Mouse (Mus musculus): Measurements from ENCODE around the gene Ube2d3.
"Not testable (repeated sequence)": the region's sequence is repeated elsewhere in the genome, so short reads cannot be mapped to it uniquely, and the experiment has no call there.

Ube2d3 gene

DNA sequence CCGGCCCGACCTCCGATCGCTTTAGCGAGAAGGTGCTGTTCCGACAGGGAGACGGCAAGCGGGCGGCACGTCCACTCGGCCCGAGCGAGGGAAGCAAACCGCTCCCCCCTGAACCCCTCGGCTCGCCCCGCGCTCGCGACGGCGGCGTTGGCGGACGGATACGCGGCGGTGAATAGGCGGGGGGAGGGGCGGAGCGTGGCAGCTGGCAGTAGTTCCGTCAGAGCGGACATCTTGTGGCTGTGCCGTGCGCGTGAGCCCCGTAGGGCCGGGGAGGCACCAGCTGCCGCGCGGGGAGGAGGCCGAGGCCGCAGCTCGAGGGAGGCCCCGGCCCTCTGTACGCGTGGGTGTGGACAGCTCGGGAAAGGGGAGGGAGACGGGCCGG is 573 bp downstream of the Ube2d3 start:
- peak; percentile 72 for DNase-seq (ENCODE audit: low read depth, low spot score)

- DNase-seq (ENCODE audit: low read depth, low spot score): peak; percentile 62
Observed at GRCm38 (mm10) chr3:135438913-135439531, 1.1 kb downstream of the Ube2d3 start.

- DNase-seq (ENCODE audit: low read depth, low spot score): no peak
Observed at GRCm38 (mm10) chr3:135439651-135440050, 1.7 kb downstream of the Ube2d3 start.

GRCm38 (mm10) chr3:135440221-135440620 is 2.3 kb downstream of the Ube2d3 start:
- DNase-seq (ENCODE audit: low read depth, low spot score): peak; percentile 64

DNA sequence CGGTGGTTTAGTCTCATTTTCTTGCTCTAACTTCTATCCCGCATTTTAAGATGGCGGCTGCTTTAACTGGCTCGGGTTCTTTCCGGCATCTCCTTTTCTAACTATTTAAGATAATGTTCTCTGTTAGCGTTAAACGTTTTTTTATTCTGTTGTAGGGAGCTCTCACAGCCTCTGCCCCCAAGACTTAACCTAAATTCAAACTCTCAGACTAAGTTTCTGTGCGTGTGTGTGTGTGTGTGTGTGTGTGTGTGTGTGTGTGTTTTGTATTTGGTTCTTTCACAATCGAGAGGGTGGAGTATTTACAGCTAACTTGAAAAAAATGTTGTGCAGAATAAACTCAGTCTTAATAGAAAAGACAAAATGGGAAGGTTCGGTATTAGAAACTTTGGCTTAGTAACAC is 2.7 kb downstream of the Ube2d3 start:
- no peak for DNase-seq (ENCODE audit: low read depth, low spot score)

DNA sequence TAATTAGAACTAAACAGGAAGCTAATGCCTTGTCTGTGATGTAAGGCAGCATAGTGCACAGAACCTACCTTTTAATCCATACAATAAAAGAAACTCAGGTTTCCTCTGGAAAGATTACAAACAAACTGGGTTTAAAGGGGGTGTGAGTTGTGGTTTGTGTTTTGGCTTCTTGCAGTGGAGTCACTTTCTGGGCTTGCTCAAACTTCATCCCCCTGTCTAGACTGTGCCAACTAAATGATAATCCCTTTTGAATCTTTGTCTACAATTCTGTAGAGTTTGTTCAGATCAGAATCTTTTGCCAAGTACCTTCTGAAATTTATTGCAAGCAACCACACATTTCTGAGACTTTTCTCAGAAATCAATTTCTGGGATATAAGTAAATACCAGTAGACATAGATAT is 7.0 kb downstream of the Ube2d3 start:
- no peak for DNase-seq (ENCODE audit: low read depth, low spot score)

- DNase-seq (ENCODE audit: low read depth, low spot score): no peak
Observed at GRCm38 (mm10) chr3:135458981-135459380, 21.0 kb downstream of the Ube2d3 start.

- no peak for DNase-seq (ENCODE audit: low read depth, low spot score)
Observed at GRCm38 (mm10) chr3:135468402-135468801, 30.5 kb downstream of the Ube2d3 start.

DNA sequence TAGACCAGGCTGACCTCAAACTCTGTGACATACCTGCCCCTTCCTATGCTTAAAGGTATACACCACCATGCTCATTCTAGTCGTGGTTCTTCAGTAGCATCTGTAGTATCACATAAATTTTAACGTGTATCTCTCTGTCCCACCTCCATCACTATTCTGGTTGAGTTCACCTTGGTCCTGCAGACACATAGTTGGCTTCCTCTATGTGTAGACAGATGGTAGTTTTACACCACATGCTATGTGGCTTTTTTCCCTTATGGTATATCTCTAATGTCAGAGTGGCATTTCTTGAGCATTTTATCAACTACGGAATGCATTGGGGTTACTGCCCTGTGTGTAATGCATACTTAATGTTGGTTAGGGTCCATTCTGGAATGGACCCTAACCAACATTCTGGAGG is 31.2 kb downstream of the Ube2d3 start:
- DNase-seq (ENCODE audit: low read depth, low spot score): no peak

DNA sequence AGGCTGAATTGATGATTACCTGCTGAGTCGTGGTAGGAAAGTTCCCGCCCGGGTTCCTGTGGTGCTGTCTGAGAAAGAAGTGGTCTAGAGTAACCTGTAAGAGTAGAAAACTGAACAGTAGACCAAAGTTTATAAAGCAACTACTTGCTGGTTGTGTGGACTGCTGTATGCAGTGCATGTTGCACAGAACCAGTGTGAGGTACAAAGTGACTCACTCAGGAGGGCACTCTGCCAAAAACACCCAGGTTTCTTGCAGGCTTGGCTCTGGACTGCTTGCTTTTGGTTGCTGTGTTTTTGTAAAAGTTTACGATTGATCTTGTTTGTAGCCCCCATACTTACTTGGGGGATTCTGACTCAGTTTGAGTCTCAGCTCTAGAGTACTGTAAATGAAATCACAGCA is 32.0 kb downstream of the Ube2d3 start:
- DNase-seq (ENCODE audit: low read depth, low spot score): no peak

DNA sequence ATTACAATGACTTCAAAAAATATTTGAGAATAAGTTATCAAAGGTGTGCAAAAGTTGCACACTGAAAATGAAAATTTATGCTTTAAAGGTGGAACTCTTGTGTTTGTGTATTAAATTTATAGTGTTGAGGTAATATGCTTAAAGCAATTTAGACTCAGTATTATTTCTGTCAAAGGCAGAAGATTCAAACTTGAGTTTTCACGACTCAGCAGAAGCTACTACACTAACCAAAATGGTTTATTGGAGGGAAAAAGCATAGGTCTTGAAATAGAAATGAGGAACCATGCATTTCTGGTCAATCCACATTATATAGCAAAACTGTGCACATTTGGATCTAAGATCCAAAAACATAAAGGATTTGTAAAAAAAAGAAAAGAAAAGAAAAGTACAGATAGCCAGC is 32.9 kb downstream of the Ube2d3 start:
- no peak for DNase-seq (ENCODE audit: low read depth, low spot score)

DNA sequence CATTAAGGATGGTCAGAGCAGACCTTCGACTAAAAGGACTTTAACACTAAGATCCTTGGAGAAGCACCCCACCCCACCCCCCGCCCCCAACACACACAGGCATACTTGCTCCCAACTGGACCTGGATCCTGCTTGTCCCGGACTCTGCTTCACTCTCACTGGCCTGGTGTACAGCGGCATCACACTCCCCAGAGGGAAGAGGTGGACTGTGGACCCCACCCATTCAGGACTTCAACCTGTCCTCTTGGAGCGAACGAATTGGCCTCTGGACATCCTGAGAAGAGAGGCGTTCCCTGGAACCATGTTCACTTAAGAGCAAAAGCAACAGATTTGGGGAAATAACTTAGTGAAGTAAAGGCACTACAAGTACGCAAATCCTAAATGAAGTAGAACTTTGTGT is 37.1 kb downstream of the Ube2d3 start:
- no peak for DNase-seq (ENCODE audit: low read depth, low spot score)

GRCm38 (mm10) chr3:135476286-135476685 is 38.3 kb downstream of the Ube2d3 start:
- no peak for DNase-seq (ENCODE audit: low read depth, low spot score)

- no peak for DNase-seq (ENCODE audit: low read depth, low spot score)
Observed at GRCm38 (mm10) chr3:135476977-135477376, 39.0 kb downstream of the Ube2d3 start.

DNA sequence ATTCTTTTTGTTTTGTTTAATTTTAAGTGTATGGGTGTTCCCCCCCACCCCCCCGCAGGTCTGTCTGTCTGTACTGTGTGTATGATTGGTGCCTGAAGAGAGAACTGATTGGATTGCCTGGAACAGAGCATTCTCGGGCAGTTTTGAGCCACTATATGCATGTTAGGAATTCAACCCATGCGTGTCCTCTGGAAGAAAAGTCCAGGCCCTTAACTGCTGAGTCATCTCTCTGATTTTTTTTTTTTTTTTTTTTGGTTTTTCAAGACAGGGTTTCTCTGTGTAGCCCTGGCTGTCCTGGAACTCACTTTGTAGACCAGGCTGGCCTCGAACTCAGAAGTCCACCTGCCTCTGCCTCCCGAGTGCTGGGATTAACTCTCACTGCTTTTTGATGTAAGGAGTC is 41.1 kb downstream of the Ube2d3 start:
- not testable (repeated sequence) for DNase-seq (ENCODE audit: low read depth, low spot score)

GRCm38 (mm10) chr3:135480767-135481166 is 42.8 kb downstream of the Ube2d3 start:
- no peak for DNase-seq (ENCODE audit: low read depth, low spot score)

DNA sequence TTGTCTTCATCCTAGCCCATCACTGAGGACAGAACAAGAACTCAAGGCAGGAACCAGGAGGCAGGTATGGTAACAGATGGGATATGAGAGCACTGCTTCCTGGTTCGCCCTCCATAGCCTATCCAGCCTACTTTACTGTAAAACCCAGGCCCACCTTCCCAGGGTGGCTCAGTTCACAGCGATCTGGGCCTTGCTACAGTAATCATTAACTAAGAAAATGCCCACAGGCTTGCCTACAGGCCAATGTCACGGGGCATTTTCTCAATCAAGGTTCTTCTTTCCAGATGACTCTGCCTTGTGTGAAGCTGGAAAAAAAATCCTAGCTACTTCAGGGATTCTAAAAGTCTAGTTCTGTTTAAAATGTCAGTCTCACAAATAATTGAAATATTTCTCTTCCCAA is 43.7 kb downstream of the Ube2d3 start:
- DNase-seq (ENCODE audit: low read depth, low spot score): no peak

DNA sequence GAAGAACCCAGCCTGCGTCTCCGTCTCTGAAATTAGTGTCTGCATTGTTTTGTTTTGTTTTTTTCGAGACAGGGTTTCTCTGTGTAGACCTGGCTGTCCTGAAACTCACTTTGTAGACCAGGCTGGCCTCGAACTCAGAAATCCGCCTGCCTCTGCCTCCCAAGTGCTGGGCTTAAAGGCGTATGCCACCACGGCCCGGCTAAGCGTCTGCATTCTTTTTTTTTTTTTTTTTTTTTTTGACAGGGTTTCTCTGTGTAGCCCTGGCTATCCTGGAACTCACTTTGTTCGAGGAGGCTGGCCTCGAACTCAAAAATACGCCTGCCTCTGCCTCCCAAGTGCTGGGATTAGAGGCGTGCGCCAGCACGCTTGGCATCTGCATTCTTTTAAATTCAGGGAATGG is 46.7 kb downstream of the Ube2d3 start:
- not testable (repeated sequence) for DNase-seq (ENCODE audit: low read depth, low spot score)

DNA sequence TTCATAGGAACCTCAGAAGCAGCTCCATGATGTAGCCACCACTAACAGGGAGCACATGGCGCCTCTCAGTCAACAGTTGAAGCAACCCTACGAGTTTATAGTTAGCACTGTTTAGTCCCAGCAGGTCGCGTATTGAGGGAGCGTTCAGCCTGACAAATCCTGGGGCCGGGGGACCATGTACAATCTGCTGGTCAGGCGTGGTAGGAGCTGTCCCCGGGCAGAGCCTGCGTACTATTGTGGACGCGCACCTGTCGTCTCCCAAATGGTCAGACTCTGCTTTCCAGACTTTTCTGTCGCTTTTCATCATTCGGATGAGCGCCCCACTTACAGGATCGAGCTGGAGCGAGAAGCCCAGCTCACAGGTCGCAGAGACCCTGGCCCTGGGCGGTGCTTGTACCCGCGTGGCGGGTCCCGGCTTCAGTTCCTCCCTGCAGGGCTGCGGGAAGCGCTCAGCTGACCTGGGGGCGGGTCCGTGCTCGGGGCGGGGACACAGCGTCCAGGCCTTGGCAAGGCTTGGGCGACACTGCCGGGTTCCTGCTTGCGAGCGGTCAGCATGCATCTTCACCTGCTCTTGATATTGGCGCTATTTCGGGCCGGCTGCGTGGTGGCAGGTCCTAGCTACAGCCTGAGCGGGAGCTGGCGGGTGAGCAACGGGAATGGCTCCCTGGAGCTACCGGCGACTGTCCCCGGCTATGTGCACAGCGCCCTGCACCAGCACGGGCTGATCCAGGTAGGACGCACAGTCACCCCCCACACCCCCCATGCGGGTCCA is 47.4 kb downstream of the Ube2d3 start, which contains the start of gene Manba:
Gene Manba, plus strand, starts transcription at position 484 of the 772 bp plus-strand sequence.
- DNase-seq (ENCODE audit: low read depth, low spot score): no peak

GRCm38 (mm10) chr3:135485900-135486241 is 47.9 kb downstream of the Ube2d3 start:
- DNase-seq (ENCODE audit: low read depth, low spot score): no peak

DNA sequence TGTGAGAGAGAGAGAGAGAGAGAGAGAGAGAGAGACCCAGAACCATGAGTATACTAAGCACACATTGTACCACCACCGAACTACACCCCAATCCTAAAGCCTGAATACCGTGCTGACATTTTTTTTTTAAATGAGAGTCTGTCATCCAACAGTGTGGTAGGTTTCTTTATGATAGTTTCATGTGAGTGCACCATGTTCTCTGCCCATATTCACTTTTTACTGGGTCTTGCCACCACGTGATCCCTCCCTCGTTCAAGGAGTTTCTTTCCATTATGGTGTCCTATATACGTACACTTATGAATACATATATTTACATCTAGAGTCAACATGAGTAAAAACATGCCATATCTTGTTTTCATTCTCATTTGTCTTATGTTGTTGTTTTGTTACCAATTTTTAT is 48.4 kb downstream of the Ube2d3 start:
- no peak for DNase-seq (ENCODE audit: low read depth, low spot score)

- no peak for DNase-seq (ENCODE audit: low read depth, low spot score)
Observed at GRCm38 (mm10) chr3:135487803-135488202, 49.9 kb downstream of the Ube2d3 start.

- no peak for DNase-seq (ENCODE audit: low read depth, low spot score)
Observed at GRCm38 (mm10) chr3:135489865-135490520, 52.0 kb downstream of the Ube2d3 start.
